Mouse (Mus musculus): ENCODE results near the gene Apc2.
A peak's percentile ranks its signal among the peaks of the same experiment; 100 is the strongest.
"Not testable (repeated sequence)": the region's sequence is repeated elsewhere in the genome, so short reads cannot be mapped to it uniquely, and the experiment has no call there.

The Apc2 gene

GRCm38 (mm10) chr10:80295618-80296425 lies at the start of gene Apc2:
Apc2 (plus strand) TSS chr10:80295977.
- peak; percentile 14; the same call in 1 of the 2 replicates for ATAC-seq (ENCODE audit: insufficient number of reproducible peaks, low FRiP score, low TSS enrichment)

- no peak for ATAC-seq (ENCODE audit: insufficient number of reproducible peaks, low FRiP score, low TSS enrichment)
These were observed 47.9 kb upstream of the Apc2 start for GRCm38 (mm10) chr10:80247849-80248248.

GRCm38 (mm10) chr10:80248437-80248836 lies 47.3 kb upstream of the Apc2 start:
- ATAC-seq (ENCODE audit: insufficient number of reproducible peaks, low FRiP score, low TSS enrichment), result not testable (repeated sequence)

GRCm38 (mm10) chr10:80248971-80249640 lies 46.7 kb upstream of the Apc2 start, which contains the start of gene Ndufs7:
Ndufs7 (plus strand) TSS chr10:80249121.
- peak; percentile 65; the same call in 1 of the 2 replicates for ATAC-seq (ENCODE audit: insufficient number of reproducible peaks, low FRiP score, low TSS enrichment)

GRCm38 (mm10) chr10:80250059-80250458 lies 45.7 kb upstream of the Apc2 start:
- ATAC-seq (ENCODE audit: insufficient number of reproducible peaks, low FRiP score, low TSS enrichment), result no peak

GRCm38 (mm10) chr10:80250573-80250972 lies 45.2 kb upstream of the Apc2 start:
- ATAC-seq (ENCODE audit: insufficient number of reproducible peaks, low FRiP score, low TSS enrichment), result no peak

GRCm38 (mm10) chr10:80252011-80252410 lies 43.8 kb upstream of the Apc2 start:
- no peak for ATAC-seq (ENCODE audit: insufficient number of reproducible peaks, low FRiP score, low TSS enrichment)

GRCm38 (mm10) chr10:80252493-80253274 lies 43.1 kb upstream of the Apc2 start:
- no peak for ATAC-seq (ENCODE audit: insufficient number of reproducible peaks, low FRiP score, low TSS enrichment)

- no peak for ATAC-seq (ENCODE audit: insufficient number of reproducible peaks, low FRiP score, low TSS enrichment)
These were observed 42.2 kb upstream of the Apc2 start for GRCm38 (mm10) chr10:80253551-80253950.

- ATAC-seq (ENCODE audit: insufficient number of reproducible peaks, low FRiP score, low TSS enrichment), result no peak
These were observed 41.2 kb upstream of the Apc2 start for GRCm38 (mm10) chr10:80254331-80255297.

- no peak for ATAC-seq (ENCODE audit: insufficient number of reproducible peaks, low FRiP score, low TSS enrichment)
These were observed 39.8 kb upstream of the Apc2 start for GRCm38 (mm10) chr10:80255881-80256535.

GRCm38 (mm10) chr10:80257936-80258335 lies 37.8 kb upstream of the Apc2 start:
- no peak for ATAC-seq (ENCODE audit: insufficient number of reproducible peaks, low FRiP score, low TSS enrichment)

GRCm38 (mm10) chr10:80258752-80259462 lies 36.9 kb upstream of the Apc2 start:
- ATAC-seq (ENCODE audit: insufficient number of reproducible peaks, low FRiP score, low TSS enrichment), result no peak

- no peak for ATAC-seq (ENCODE audit: insufficient number of reproducible peaks, low FRiP score, low TSS enrichment)
These were observed 36.3 kb upstream of the Apc2 start for GRCm38 (mm10) chr10:80259463-80259805.

- ATAC-seq (ENCODE audit: insufficient number of reproducible peaks, low FRiP score, low TSS enrichment), result peak; percentile 18; the same call in 1 of the 2 replicates
These were observed 35.7 kb upstream of the Apc2 start for GRCm38 (mm10) chr10:80259861-80260641.

- peak; percentile 41; the same call in 1 of the 2 replicates for ATAC-seq (ENCODE audit: insufficient number of reproducible peaks, low FRiP score, low TSS enrichment)
These were observed 34.9 kb upstream of the Apc2 start, which contains the start of the genes Gamt and Dazap1 for GRCm38 (mm10) chr10:80260642-80261584. Gamt (minus strand) TSS chr10:80261012. Dazap1 (plus strand) TSS chr10:80261486.

- ATAC-seq (ENCODE audit: insufficient number of reproducible peaks, low FRiP score, low TSS enrichment), result peak; percentile 27; the same call in 1 of the 2 replicates
These were observed 34.2 kb upstream of the Apc2 start for GRCm38 (mm10) chr10:80261585-80261968.

Measured in cerebellum, adult (tissue).